Mouse (Mus musculus): ENCODE data around the gene Ppia. TPM values are rescaled to one million over a fixed set of nuclear protein-coding genes. Genes with fewer than 3 reads are reported as not detected.
"Not testable (repeated sequence)": the region's sequence is repeated elsewhere in the genome, so short reads cannot be mapped to it uniquely, and the experiment has no call there.

Gene Ppia
- 4,199 and 4,786 TPM in 2 replicates for polyA plus RNA-seq (2015; fragmentation: Nextera tagmentation; extraction: Ambion mirVana)

DNA sequence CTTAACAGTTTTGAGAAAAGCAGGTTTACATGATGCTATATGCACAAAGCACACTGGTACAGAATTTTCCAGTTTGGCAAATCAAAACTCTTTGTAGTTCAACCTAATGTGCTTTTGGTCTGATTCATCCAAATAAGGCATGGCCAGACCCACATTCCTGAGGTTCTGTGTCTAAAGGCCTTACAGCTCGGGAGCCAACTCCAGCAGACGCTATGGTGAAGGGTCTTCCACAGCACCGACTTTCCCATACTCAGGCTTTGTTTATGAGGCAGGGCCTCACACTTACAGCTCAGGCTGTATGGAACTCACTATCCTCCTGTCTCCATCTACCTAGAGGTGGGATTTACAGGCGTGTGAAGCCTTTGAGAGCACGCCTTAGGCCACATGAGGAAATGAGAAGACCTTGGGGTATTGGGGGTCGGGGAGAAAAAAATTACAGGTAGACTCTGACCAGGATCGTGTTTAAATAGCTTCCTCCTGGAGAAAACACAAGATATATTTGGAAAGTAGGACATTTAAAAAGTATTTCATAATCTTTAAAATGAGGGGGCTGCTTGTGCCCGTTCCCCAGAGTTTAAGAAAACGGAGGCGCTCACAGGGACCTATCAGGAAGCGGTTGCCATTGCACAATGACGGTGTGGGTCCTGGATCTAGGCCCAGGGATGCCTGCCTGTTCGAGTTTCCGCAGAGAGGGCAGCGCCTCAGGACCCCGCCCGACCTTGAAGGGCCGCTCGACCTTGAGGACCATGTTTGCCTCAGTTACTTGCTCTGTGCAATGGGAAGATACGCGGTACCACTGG lies at the start of gene Ppia:
Gene Ppia, plus strand, starts transcription at position 693 of the 800 bp plus-strand sequence.
- peaks cover 8% of the 10 kb centered on the region for H3K36me3 ChIP-seq (ENCODE audit: control insufficient read depth, insufficient read depth, low read length)
- H3K4me3 ChIP-seq (ENCODE audit: low read depth, low read length) = peak within 1 kb of the TSS; percentile 79
- ATAC-seq (ENCODE audit: low FRiP score, low TSS enrichment) (peak; percentile 47; the same call in 1 of the 2 replicates), DNase-seq (ENCODE audit: low spot score) (no peak)
- no peaks in the 10 kb centered on the region for H3K9me3 ChIP-seq (ENCODE audit: control insufficient read depth, low read length)
- H3K4me1 ChIP-seq (replicated peaks; ENCODE audit: control insufficient read depth, insufficient read depth) = peaks cover 4% of the 10 kb centered on the region; the same call in 1 of the 2 replicates
- H3K9ac ChIP-seq (ENCODE audit: low read length) = peak within 1 kb of the TSS; percentile 93
- H3K4me2 ChIP-seq (replicated peaks; ENCODE audit: low read depth) = peak within 1 kb of the TSS; percentile 74
- TF ChIP-seq EP300 (optimal IDR thresholded peaks at IDR 0.05) (no peak), CTCF (IDR thresholded peaks at IDR 0.05; ENCODE audit: low read depth) (no peak)
- WGBS = 4% methylated on average over 21 of the region's 21 CpGs
- peak within 1 kb of the TSS; percentile 99 for H3K27ac ChIP-seq (replicated peaks)
- H3K27me3 ChIP-seq (ENCODE audit: control insufficient read depth, insufficient read depth, low read length) = no peaks in the 10 kb centered on the region

DNA sequence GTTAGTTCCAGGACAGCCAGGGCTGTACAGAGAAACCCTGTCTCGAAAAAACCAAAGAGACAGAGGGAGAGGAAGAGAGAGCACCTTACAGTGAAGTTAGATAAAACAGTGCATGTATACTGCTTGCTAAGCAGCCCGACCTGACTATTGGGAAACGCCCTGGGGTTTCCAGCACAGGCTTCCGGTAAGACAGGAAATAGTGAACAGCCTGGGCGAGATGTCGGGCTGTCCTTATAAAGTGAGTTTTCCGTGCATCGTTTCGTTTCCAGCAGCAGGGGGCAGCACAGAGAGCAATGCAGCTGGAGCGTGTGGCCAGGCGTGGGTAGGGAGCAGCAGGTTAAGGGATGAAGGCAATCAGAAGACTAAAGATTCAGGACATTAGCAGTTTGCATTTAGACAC lies 49.4 kb upstream of the Ppia start:
- ATAC-seq (ENCODE audit: low FRiP score, low TSS enrichment) (peak; percentile 92), DNase-seq (ENCODE audit: low spot score) (peak; percentile 83)
- H3K4me2 ChIP-seq (replicated peaks; ENCODE audit: low read depth) = no peak overlapping the region
- TF ChIP-seq EP300 (optimal IDR thresholded peaks at IDR 0.05) (no peak), CTCF (IDR thresholded peaks at IDR 0.05; ENCODE audit: low read depth) (peak; percentile 95)
- no peak overlapping the region for H3K27ac ChIP-seq (replicated peaks)
- no peak overlapping the region for H3K9ac ChIP-seq (ENCODE audit: low read length)
- no peaks in the 10 kb centered on the region for H3K4me1 ChIP-seq (replicated peaks; ENCODE audit: control insufficient read depth, insufficient read depth)
- H3K9me3 ChIP-seq (ENCODE audit: control insufficient read depth, low read length) = no peaks in the 10 kb centered on the region
- H3K27me3 ChIP-seq (ENCODE audit: control insufficient read depth, insufficient read depth, low read length) = no peaks in the 10 kb centered on the region
- WGBS = 18% methylated on average over 11 of the region's 11 CpGs
- H3K36me3 ChIP-seq (ENCODE audit: control insufficient read depth, insufficient read depth, low read length) = no peaks in the 10 kb centered on the region
- H3K4me3 ChIP-seq (ENCODE audit: low read depth, low read length) = no peak overlapping the region

DNA sequence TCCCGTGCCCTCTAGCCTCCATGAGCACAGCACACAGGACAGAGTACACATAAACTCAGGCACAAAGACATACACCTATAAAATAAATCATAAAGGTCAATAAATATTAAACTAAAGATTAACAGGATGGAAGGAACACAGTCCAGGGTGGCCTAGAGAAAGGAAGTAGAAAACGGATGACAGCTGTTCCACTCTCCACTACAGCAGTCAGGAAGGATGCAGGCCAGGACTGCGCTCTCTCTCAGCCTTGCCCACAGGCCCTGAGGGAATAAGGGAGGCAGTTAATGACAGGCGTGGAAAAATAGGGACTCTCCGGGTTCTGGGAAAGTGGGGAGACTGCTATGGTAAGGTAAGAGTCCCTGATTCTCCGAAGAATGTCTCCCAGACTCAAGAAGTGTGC lies 48.8 kb upstream of the Ppia start:
- 0 out of 2 replicates have a peak overlapping the region, but pooled peaks have one; percentile 45 for H3K27ac ChIP-seq (replicated peaks)
- no peak for TF ChIP-seq CTCF (IDR thresholded peaks at IDR 0.05; ENCODE audit: low read depth)
- TF ChIP-seq EP300 (optimal IDR thresholded peaks at IDR 0.05) = no peak

DNA sequence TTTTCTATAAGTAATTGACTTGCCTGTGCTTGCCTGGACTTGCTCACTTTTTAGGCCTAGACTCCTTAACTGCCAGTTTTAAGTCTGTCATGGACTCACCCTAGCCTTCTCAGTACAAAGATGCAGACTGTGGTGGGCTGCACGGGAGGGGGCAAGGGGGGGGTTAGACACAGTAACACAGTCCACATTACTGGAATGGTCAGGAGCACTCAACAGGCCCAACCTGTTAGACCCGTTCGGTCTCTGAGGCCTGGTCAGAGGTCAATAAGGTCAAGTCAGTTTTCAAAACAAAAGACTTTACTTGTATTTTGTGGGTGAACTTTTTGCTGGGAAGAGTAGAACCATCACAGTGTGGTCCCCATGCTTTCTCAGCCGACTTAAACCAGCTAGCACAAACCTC lies 48.1 kb upstream of the Ppia start:
- 49% methylated on average over 4 of the region's 4 CpGs for WGBS
- H3K4me3 ChIP-seq (ENCODE audit: low read depth, low read length) = no peak overlapping the region
- H3K36me3 ChIP-seq (ENCODE audit: control insufficient read depth, insufficient read depth, low read length) = no peaks in the 10 kb centered on the region
- DNase-seq (ENCODE audit: low spot score) = no peak
- TF ChIP-seq CTCF (IDR thresholded peaks at IDR 0.05; ENCODE audit: low read depth) (no peak), EP300 (optimal IDR thresholded peaks at IDR 0.05) (no peak)
- no peak overlapping the region for H3K27ac ChIP-seq (replicated peaks)
- no peaks in the 10 kb centered on the region for H3K27me3 ChIP-seq (ENCODE audit: control insufficient read depth, insufficient read depth, low read length)
- no peak overlapping the region for H3K9ac ChIP-seq (ENCODE audit: low read length)
- H3K4me2 ChIP-seq (replicated peaks; ENCODE audit: low read depth) = no peak overlapping the region
- H3K4me1 ChIP-seq (replicated peaks; ENCODE audit: control insufficient read depth, insufficient read depth) = no peaks in the 10 kb centered on the region
- H3K9me3 ChIP-seq (ENCODE audit: control insufficient read depth, low read length) = no peaks in the 10 kb centered on the region
- no peak for ATAC-seq (ENCODE audit: low FRiP score, low TSS enrichment)

More for the DNA sequence above, 48.8 kb upstream of the Ppia start:
- no peaks in the 10 kb centered on the region for H3K27me3 ChIP-seq (ENCODE audit: control insufficient read depth, insufficient read depth, low read length)
- DNase-seq (ENCODE audit: low spot score) = no peak
- peak; percentile 62 for ATAC-seq (ENCODE audit: low FRiP score, low TSS enrichment)
- no peak overlapping the region for H3K9ac ChIP-seq (ENCODE audit: low read length)
- no peaks in the 10 kb centered on the region for H3K4me1 ChIP-seq (replicated peaks; ENCODE audit: control insufficient read depth, insufficient read depth)
- no peaks in the 10 kb centered on the region for H3K36me3 ChIP-seq (ENCODE audit: control insufficient read depth, insufficient read depth, low read length)
- no peak overlapping the region for H3K4me3 ChIP-seq (ENCODE audit: low read depth, low read length)
- H3K4me2 ChIP-seq (replicated peaks; ENCODE audit: low read depth) = no peak overlapping the region
- no peaks in the 10 kb centered on the region for H3K9me3 ChIP-seq (ENCODE audit: control insufficient read depth, low read length)
- WGBS = 50% methylated on average over 6 of the region's 6 CpGs

DNA sequence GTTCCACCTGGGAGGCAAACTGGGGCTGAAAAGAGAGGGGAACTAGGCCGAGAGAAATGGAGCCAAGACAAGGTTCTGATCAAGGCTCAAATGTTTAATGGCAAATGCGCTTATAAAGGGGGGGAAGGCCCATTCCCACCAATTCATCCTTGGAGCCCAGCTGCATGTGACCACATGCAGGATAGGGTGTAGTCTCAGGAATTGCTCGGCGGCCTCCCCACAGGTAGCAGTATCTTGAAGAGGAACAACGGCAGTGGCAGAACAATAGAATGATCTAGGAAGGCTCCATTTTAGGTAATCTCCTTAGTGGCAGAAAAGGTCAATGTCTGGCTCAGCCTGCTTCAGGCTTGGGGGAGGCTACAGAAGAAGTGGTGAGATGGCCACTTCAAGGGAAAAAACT lies 47.3 kb upstream of the Ppia start:
- not testable (repeated sequence) for H3K9ac ChIP-seq (ENCODE audit: low read length); DNase-seq (ENCODE audit: low spot score); H3K4me3 ChIP-seq (ENCODE audit: low read depth, low read length); H3K9me3 ChIP-seq (ENCODE audit: control insufficient read depth, low read length); H3K4me1 ChIP-seq (replicated peaks; ENCODE audit: control insufficient read depth, insufficient read depth); ATAC-seq (ENCODE audit: low FRiP score, low TSS enrichment); H3K36me3 ChIP-seq (ENCODE audit: control insufficient read depth, insufficient read depth, low read length); H3K4me2 ChIP-seq (replicated peaks; ENCODE audit: low read depth); H3K27ac ChIP-seq (replicated peaks); H3K27me3 ChIP-seq (ENCODE audit: control insufficient read depth, insufficient read depth, low read length)
- 77% methylated on average over 5 of the region's 5 CpGs for WGBS
